Mouse (Mus musculus): ENCODE data around the gene Lrig3.

DNA sequence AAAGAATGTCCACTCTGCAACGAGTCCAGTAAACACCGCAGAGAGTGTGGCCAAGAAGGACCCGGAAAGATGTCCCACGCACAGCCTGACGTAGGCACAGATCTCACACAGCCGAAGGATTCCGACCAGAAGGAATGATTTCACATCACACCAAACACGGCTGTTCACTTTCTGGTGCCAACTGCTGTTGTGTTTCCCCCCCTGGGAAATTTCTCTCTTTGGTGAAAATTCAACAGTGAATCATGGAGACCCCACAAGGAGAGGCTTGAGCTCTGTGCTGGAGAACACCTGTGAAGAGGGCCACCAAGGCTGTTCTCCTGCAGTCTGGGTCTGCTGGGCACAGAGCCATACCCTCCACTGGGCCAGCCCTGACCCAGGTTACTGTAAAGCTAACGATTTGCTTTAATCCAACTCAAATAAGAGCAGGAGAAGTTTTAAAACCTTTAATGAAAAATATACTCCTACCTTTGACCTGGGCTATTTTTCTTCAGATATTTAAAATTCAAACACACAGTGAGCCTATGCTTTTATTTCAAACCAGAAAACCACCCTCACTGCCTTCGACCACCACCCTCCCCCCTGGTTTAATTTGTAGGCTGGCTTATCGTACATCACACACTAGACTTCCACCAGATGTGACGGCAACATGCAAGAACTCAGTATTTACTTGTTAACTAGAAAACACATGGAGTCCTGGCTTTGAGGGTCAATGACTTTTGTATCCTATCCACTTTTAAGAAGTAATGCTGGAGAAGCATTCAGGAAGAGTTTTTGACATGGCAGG is 11.0 kb upstream of the Lrig3 start:
- TF ChIP-seq EP300 (IDR thresholded peaks at IDR 0.05; ENCODE audit: low read depth) (no peak), CTCF (IDR thresholded peaks at IDR 0.05; ENCODE audit: low read depth) (no peak)
